Mouse (Mus musculus): Measurements from ENCODE around the gene Pds5b.
A peak's percentile ranks its signal among the peaks of the same experiment; 100 is the strongest.
"Not testable (repeated sequence)": the region's sequence is repeated elsewhere in the genome, so short reads cannot be mapped to it uniquely, and the experiment has no call there.

Pds5b gene

GRCm38 (mm10) chr5:150673153-150673835, at the start of gene Pds5b:
Gene Pds5b, plus strand, starts transcription at chr5:150673739.
- DNase-seq (ENCODE audit: extremely low read depth, insufficient read length, low spot score) = peak; percentile 98

- DNase-seq (ENCODE audit: extremely low read depth, insufficient read length, low spot score) = no peak
These were observed 48.0 kb upstream of the Pds5b start for GRCm38 (mm10) chr5:150625528-150625927.

- DNase-seq (ENCODE audit: extremely low read depth, insufficient read length, low spot score) = no peak
These were observed 44.3 kb upstream of the Pds5b start for GRCm38 (mm10) chr5:150629272-150629671.

GRCm38 (mm10) chr5:150629692-150630091, 43.8 kb upstream of the Pds5b start:
- DNase-seq (ENCODE audit: extremely low read depth, insufficient read length, low spot score) = no peak

- DNase-seq (ENCODE audit: extremely low read depth, insufficient read length, low spot score) = no peak
These were observed 32.1 kb upstream of the Pds5b start for GRCm38 (mm10) chr5:150641440-150641839.

- DNase-seq (ENCODE audit: extremely low read depth, insufficient read length, low spot score) = not testable (repeated sequence)
These were observed 30.1 kb upstream of the Pds5b start for GRCm38 (mm10) chr5:150643390-150643789.

- DNase-seq (ENCODE audit: extremely low read depth, insufficient read length, low spot score) = no peak
These were observed 28.6 kb upstream of the Pds5b start for GRCm38 (mm10) chr5:150644926-150645325.

- no peak for DNase-seq (ENCODE audit: extremely low read depth, insufficient read length, low spot score)
These were observed 21.0 kb upstream of the Pds5b start for GRCm38 (mm10) chr5:150652578-150652977.

- DNase-seq (ENCODE audit: extremely low read depth, insufficient read length, low spot score) = no peak
These were observed 19.0 kb upstream of the Pds5b start for GRCm38 (mm10) chr5:150654548-150654947.

- not testable (repeated sequence) for DNase-seq (ENCODE audit: extremely low read depth, insufficient read length, low spot score)
These were observed 14.1 kb upstream of the Pds5b start for GRCm38 (mm10) chr5:150659425-150659824.

GRCm38 (mm10) chr5:150660296-150660695, 13.2 kb upstream of the Pds5b start:
- not testable (repeated sequence) for DNase-seq (ENCODE audit: extremely low read depth, insufficient read length, low spot score)

GRCm38 (mm10) chr5:150663926-150664325, 9.6 kb upstream of the Pds5b start:
- not testable (repeated sequence) for DNase-seq (ENCODE audit: extremely low read depth, insufficient read length, low spot score)

GRCm38 (mm10) chr5:150664794-150665131, 8.8 kb upstream of the Pds5b start:
- no peak for DNase-seq (ENCODE audit: extremely low read depth, insufficient read length, low spot score)

- peak; percentile 96 for DNase-seq (ENCODE audit: extremely low read depth, insufficient read length, low spot score)
These were observed 8.2 kb upstream of the Pds5b start for GRCm38 (mm10) chr5:150665132-150665954.

- DNase-seq (ENCODE audit: extremely low read depth, insufficient read length, low spot score) = not testable (repeated sequence)
These were observed 7.3 kb upstream of the Pds5b start, which contains the start of gene N4bp2l2 for GRCm38 (mm10) chr5:150666133-150666739. Gene N4bp2l2, minus strand, starts transcription at chr5:150666183.

- DNase-seq (ENCODE audit: extremely low read depth, insufficient read length, low spot score) = no peak
These were observed 4.8 kb upstream of the Pds5b start for GRCm38 (mm10) chr5:150668731-150669130.

GRCm38 (mm10) chr5:150672343-150672742, 1.2 kb upstream of the Pds5b start:
- DNase-seq (ENCODE audit: extremely low read depth, insufficient read length, low spot score) = no peak

- DNase-seq (ENCODE audit: extremely low read depth, insufficient read length, low spot score) = peak; percentile 69
These were observed 512 bp downstream of the Pds5b start for GRCm38 (mm10) chr5:150673880-150674621.

GRCm38 (mm10) chr5:150674866-150675265, 1.3 kb downstream of the Pds5b start:
- no peak for DNase-seq (ENCODE audit: extremely low read depth, insufficient read length, low spot score)

GRCm38 (mm10) chr5:150682862-150683261, 9.3 kb downstream of the Pds5b start:
- not testable (repeated sequence) for DNase-seq (ENCODE audit: extremely low read depth, insufficient read length, low spot score)

GRCm38 (mm10) chr5:150690685-150691084, 17.1 kb downstream of the Pds5b start:
- DNase-seq (ENCODE audit: extremely low read depth, insufficient read length, low spot score) = no peak
